Mouse (Mus musculus): ENCODE measurements around the gene Hoxa6.

The Hoxa6 gene

DNA sequence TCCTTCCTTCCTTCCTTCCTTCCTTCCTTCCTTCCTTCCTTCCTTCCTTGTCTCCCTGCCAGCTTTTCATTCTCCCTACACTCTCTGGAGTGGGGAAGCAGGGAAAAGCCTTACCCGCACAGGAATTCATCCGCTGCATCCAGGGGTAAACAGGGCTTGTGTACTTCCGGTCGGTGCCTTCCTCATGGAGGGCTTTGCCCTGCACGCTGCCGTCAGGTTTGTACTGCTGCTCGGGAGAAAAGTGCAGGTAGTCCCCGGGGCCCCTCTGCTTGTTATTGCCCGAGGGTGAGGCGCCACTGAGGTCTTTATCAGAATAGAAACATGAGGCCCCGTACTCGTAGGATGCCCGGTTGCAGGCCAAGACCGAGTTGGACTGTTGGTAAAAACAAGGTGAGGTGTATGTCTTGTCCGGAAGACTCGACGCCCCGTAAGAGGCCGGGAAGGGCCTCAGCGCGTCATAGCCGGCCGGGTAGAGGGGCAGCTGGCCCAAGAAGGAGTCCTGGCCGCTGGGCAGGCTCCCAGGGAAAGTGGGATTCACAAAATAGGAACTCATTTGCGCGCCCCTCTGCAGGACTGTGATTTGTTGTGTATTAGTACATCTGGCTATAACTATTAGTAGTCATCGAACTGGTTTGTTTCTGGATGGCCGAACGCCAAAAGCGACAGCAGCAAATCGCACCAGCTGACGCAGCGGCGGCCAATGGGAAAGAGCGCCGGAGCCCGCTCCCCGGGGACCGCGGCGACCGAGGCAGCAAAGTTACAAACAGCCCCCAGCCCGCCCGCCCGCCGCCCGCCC is at the start of gene Hoxa6:
Hoxa6 (minus strand) TSS at position 651 of the 796 bp plus-strand sequence.
- DNase-seq (ENCODE audit: low spot score in 2 of 2), result no peak

DNA sequence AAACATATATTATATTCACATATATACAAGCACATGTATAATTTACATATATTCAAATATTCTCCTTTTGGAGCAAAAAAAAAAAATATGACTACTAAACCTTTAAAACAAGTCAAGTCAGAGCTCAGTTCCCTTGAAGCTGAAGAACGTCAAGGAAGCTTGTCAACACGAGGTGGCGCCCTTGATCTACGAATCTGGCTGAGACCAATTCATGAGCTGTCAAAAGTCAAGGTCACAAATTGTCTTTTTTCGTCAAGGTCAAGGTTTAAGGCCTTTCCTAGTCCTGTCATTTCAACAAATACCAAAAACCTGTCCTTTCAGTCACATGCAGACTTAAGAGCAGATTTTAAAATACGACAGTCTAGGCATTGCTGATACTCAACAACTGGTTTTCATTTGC is 48.4 kb upstream of the Hoxa6 start:
- peak; percentile 67 to 83 for DNase-seq (ENCODE audit: low spot score in 2 of 2)

DNA sequence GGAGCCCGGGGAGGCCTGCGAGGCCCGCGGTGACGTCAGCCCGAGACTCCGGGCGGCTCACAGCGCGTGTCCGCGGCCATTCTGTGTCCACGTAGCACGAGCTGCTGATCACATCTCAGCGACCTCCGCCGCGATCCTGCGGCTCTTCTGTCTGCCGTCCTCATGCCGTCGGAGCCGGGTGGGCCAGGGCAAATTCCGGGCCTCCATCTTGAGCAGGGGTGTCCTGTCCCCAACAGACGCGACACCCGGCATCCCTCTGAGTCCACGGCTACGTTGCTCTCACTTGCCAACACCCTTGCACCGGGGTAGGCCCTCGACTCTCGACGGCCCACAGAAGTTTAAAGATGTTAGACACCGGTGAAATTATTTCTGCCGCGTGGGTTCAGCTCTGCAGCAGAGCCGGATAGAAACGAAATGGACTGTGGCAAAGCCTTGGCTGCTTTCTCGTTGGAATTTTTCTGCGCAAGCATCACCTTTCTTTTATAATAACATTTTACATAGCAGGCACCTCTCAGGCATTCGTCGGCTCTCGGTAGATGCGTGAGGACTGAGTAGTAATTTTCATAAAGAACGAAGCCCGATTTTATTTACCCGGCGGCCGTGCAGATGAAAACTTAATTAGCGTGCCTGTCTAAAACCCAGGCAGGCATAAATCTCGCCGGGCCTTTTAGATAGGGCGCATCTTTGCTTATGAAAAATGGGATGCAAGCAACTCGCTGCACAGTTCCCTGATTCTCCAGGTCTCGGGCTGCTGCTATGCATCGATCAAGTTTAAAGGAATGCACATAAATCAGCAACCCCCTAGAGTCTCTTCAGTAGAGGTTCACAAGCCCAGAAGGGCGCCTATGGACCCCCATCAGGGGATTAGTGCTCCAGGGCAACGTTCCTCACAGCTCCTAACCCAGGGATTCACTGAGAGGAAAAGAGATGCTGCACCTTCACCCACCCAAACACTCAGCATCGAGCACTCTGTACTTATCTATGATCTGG is 45.3 kb upstream of the Hoxa6 start:
- no peak for DNase-seq (ENCODE audit: low spot score in 2 of 2)

DNA sequence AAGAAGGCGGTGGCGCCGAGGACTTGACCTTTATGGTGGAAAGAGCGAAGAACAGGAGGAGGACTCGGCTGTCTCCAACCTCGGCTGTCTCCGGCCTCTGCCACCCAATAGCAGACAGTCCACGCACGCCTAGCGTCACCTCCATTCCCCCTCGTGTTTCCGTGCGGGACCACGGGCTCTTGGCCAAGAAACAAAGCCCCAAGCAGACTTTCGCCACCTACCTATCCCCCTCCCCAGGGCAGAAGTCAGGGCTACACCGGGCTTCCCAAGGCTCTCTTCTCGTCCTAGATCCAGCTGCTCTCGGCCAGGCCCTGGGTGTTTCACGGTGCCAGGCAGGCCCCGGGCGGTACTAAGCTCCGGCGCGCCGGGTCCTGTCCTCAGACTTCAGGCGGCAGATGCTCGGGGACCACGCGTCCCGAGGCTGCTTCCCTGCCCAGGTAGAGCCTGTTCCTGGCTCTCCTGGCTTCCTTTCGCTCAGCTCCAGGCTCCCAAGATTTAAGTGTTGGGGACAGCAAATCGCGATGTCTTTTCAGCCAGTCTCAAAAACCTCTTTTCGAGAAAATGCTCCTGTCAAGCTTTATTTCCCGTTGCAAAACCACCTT is 44.4 kb upstream of the Hoxa6 start:
- DNase-seq (ENCODE audit: low spot score in 2 of 2), result no peak

DNA sequence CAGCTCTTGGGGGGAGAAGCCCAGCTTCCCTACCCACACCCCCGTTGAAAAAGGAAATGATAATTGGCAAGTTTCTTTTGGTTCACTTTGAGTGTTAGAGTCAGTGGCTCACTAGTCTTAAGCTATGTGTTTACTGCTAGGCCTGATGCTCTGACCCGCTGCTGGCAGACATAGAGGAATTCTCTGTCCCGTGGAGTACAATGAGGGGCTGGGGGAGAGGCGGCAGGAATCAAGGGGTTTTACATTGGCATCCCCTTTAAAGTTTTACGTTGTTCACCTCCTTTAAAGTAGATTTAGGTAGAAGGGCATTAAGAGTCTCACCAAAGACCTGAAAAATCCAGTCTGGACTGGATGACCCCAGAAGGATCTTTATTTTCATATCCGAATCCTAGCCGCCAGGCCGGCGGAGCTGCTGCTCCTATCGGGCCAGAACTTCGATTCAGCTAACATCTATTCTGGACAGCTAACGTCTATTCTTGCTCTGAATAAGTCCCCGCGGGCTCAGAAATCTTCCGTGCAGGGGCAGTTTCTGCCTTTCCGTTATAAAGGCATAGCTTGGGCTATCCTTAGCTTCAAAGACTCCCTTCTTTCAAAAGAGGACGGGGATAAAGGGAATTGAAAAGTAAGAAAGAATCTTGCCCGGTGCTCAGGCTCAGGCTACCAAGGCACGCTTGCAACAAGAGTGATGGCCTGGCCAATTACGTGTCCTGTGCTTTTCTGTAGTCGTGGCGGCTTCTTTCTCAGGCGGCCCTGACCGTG is 43.7 kb upstream of the Hoxa6 start:
- no peak for DNase-seq (ENCODE audit: low spot score in 2 of 2)

DNA sequence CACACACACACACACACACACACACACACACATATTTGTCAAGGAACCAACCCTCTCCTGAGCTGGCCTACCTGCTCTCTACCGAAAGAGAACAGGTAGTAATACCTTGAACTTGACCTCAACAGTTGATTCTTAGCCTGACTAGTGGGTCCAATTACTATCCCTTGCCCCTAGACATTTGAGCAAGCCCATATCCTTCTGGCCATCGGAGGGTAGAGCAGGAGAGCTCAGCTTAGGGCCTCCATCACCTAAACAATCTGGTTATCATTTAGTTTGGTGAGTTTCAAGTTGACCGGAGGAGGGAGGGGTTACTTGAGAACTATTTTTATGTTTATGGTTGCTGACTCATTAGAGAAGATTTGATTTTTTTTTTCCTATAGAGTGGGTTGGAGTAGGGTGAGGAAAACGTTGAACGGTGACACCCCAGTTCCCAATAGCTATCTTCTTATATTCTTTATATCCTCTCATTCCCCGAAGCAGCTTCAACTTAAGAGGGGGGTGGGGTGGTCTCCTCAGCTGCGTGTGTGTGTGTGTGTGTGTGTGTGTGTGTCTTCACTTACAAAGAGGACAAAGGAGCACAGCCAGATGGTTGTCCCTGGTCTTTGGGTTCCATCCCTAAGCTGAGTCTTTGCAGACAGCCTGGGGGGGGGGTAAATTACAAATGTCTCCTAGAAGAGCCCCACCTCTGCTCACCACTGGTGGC is 42.8 kb upstream of the Hoxa6 start:
- no peak for DNase-seq (ENCODE audit: low spot score in 2 of 2)

DNA sequence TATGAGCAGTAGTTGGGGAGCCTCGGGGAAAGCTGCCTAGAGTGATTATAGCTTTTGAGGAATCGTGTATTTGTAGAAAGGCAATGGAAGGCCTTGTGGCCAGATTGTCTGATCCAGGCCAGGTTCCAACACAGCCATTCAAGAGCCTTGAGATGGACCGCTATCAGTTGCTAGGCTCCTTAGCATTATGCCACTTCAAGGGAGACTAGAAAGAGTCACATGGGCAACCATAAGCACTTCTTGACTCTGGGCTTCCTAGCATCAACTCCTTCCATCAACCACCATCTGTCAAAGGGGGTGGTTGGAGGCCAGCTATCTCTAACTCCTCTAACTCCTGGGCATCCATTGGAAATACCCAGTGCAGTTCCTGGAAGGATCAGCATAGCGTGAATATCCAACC is 41.3 kb upstream of the Hoxa6 start:
- no peak for DNase-seq (ENCODE audit: low spot score in 2 of 2)

DNA sequence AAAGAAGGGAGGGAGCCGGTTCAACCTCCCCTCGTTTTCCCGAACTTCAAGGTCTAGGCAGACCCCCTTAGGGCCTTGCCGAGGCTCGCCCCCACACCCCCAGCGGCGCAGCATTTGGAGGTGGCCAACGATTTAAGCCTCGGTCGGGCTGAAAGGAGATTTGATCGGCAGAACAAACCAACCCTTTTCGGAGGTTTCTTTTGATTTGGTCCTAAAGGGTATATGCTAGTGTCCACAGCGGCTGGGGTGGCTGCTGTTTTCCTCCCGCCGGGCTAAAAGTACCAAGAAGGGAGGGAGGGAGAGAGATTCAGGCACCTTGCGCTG is 40.9 kb upstream of the Hoxa6 start:
- no peak for DNase-seq (ENCODE audit: low spot score in 2 of 2)

DNA sequence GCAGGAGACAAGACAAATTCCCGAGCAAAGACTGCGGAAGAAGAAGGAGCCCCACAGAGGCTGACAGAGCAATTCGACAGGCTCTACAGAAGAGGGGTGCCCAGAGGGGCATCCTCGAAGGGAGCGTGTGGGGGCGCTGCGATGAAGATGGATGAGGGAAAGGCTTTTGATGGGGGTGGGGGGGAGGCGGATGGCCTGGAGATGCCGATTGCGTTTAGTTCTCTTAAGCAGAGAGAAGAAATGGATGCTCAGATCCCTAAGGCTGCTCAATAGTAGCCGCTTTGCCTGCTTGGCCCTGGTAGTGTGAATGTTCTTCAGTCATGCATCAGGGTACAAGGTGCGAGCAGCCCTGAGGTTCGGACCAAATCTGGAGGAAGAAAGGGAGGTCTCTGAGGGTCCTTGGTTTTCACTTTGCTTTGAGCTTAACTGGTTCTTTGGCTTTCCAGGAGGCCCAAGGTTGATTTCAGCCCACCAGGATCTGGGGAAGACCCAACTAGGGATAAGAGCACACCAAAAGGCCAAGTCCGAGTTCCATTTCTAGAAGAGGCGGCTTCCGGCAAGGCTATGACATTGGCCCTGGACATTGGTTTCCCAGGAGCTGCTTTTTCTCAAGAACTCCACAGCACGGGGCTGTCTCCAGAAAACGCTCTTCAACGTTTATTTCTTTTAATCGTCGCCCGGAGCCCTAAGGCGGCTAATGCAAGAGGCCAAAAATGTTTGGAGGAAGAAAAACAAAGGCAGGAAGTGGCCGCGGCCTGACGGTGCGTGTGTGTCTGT is 40.3 kb upstream of the Hoxa6 start:
- DNase-seq (ENCODE audit: low spot score in 2 of 2), result no peak

DNA sequence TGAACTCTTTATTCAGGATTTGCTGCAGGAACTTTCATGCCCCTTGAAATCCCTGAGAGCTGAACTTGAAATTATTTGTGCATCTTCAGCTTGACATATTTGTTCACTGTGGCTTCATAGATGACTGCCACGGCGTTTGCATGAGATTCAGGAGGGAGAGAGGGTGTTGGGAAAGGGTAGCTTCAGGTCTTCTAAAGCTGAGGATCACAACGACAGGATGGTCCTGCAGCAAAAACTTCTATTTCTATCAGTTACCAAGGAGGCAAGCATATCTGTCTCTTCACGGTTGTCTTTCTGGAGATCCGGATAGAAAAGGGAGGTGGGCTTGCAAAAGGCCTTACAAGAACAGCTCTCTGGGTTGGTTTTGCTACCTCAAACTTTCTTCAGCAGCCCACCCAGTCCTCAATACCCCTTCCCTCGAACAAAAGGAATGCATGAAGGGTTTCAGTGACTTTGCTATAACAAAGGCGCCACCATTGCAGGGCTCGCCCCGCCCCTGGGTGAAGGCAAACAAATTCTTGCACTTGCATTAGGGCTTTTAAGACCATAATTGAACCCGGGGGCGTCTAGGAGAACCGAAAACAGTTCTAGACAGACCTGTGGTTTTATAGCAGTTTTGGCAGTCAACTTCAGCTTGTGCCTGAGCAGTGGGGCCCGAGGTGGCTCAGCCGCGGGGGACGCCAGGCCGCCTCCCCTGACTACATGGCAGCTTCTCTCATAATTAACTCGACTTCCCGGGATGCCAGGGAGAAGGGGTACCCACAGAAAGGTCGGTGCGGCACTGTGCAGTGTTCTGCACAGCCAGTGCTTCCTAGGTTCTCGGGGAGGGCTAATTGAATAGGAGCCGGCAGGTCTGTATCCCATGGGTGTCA is 39.5 kb upstream of the Hoxa6 start:
- DNase-seq (ENCODE audit: low spot score in 2 of 2), result no peak

DNA sequence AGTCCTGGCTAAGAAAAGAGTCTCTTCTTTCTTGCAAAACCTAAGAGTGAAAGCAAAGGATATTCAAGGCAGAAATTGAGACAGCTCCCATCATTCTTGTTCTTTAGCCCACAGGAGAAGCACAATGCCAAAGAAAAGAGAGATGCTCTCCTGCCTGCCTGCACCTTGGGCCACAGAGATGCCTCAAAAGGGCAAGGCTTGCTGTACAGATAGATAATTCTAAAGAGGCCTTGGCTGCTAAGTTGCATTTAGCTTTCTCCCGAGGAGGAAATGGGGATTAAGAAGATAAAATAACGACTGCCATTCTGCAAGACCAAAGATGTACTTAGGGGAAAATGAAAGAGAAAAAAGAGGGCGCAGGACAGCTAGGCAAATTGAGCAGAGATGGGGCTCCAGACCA is 38.4 kb upstream of the Hoxa6 start:
- no peak for DNase-seq (ENCODE audit: low spot score in 2 of 2)

DNA sequence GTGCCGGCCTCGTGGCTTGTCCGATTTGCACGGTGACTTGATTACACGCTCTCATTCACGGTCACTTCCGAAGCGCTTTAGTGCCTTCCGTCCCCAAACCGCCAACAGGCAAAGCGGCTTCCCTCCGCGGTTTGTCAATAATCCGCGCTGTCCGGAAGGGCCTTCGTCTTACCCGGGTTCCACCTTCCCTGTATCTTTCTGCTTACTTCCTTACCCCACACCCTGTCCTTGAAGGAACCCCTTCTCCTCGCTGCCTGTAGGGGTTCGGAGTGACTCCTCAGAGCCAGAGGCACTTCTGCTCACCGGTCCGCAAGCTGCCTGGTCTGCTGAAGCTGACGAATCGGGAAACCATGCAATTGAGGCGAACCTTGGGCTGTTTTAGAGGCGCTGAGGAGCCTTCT is 37.9 kb upstream of the Hoxa6 start:
- no peak for DNase-seq (ENCODE audit: low spot score in 2 of 2)

DNA sequence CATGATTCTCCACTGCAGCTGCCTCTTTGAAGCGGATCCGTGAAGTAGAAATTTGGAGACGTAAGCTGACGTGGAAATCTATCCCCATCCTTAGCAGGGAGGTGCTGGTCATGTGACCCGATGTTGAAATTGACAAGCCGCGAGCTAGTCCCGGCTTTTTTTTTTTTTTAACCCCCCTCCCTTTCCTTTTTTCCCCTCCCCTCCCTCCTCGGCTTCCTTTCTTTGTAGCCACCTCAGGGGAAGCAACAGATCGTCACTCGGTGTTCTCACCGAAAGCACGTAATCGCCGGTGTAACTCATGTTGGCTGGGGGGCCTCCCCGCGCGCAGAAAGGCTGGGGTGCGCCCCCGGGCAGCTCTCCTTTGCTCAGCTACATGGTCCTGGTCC is 37.2 kb upstream of the Hoxa6 start, which contains the start of gene Hoxa11:
Hoxa11 (minus strand) TSS at position 54 of the 386 bp plus-strand sequence.
- no peak for DNase-seq (ENCODE audit: low spot score in 2 of 2)

DNA sequence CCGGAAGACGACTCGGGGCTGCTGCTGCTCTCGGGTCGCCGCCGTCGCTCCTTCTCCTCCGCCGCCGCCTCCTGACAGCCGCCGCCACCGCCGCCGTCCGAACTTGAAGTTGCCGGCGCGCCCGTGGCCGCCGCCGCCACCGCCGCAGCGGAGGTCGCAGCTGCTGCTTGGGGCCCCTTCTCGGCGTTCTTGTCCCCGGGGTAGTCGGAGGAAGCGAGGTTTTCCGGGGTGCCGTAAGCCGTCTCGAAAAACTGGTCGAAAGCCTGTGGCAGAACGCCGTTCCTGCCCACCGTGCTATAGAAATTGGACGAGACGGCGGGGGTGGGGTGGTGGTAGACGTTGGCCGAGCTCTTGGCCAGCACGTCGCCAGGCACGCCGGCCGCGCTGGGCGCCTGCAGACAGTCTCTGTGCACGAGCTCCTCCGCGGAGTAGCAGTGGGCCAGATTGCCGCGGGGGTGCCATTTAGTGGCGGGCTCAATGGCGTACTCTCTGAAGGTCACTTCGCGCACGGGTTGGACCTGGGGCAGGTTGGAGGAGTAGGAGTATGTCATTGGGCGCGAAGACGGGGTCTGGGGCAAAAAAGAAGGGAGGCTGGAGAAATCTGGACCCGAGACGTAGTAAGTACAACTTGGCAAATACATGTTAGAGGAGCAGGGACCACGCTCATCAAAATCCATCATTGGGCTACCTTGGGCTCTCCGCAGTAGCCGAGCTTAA is 36.7 kb upstream of the Hoxa6 start:
- DNase-seq (ENCODE audit: low spot score in 2 of 2), result no peak

DNA sequence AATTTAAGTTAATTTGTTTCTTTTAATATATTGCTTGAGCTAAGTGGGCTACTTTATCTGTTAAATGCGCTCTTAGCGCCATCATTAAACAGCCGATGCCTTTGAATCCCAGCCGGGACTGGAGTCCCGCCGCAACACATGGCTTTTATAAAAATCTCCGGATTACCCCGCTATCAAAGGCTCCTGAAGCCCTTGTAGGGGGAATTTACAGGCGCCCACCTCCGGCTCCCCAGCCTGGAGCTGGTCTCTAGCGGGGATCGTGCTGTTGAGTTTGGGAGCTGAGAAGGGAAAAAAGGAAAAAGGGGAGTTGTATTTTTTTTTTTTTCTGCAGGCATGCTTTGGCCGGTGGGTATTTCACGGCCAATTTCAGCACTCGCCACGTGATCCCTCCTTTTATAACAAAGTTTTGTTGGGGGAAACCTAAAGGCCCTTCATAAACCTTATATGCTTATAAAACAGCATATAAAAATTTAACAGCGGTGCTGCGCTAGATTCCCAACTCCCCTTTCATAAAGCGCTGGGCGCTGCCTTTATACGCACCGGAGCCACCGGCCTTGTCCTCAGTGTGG is 36.0 kb upstream of the Hoxa6 start:
- no peak for DNase-seq (ENCODE audit: low spot score in 2 of 2)

DNA sequence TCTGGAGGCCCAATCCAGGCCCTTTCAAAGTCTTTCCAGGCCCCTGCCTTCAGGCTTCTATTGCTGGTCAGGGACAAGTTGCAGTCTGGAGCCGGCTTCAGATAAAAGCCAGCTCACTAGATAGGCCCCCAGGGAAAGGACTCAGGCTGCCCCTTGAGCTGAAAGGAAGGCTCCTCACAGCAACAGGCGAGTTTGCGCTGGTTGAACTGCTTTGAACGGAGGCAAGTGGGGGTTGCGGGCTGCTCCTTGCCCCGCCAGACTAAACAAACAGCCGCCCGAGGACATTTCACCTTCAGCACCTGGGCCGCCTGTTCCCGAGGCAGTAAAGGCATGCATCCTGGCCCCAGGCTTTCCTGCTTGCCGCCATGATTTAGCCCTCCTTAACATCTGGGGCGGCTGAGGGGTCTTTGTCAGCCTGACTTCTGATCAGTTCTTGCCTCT is 35.2 kb upstream of the Hoxa6 start:
- no peak for DNase-seq (ENCODE audit: low spot score in 2 of 2)

DNA sequence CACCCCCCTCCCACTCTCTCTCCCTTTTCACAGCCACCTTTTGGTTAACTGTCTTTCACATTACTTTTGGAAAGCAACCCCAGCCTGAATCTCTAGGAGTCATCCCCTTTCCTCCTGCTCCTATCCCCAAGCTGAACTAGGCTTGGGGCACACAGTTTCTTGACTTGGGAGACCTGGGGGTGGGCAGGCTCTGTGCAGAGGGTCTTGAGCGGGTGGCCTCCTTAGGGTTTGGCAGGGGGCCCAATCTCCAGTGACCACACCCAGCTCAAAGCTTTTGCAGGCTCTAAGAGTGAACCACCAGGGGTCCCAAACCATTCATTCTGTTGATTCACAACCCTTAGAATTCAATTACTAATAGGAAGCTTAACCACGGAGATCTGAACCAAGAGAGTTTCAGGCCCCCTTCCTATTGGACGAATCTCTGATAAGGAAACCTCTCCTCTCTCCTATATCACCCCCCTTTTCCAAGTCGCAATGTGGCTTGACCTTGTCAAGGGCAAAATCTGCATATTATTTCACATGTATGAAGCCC is 34.3 kb upstream of the Hoxa6 start:
- DNase-seq (ENCODE audit: low spot score in 2 of 2), result no peak
